Mouse (Mus musculus): Measurements from ENCODE around the gene Anxa11.

DNA sequence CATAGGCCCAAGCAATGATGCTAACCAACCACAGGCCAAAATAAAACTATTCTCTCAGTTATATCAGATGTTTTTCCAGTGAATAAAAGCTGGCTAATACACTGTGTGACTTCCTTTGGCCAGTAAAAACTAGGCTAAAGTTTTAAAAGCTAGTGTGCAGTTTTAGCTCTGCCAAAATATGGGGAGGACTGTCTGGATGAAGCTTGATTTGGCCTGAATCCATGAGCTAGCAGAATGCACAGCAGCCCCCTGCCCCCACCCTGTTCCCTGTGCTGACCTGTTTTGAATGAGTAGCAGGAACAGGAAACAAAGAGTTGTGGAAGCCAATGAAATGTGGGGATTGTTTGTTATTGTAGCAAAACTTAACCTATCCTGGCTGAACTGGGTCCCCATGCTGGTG is 39.4 kb upstream of the Anxa11 start:
- TF ChIP-seq CTCF (IDR thresholded peaks at IDR 0.05; ENCODE audit: extremely low read depth, insufficient read depth, low read length) (no peak), POLR2A (IDR thresholded peaks at IDR 0.05; ENCODE audit: extremely low read depth, insufficient read depth, low read length) (no peak)
